Mouse (Mus musculus): ENCODE measurements around the gene 1700088E04Rik. TPM values are rescaled to one million over a fixed set of nuclear protein-coding genes. Genes with fewer than 3 reads are reported as not detected.

1700088E04Rik gene
- total RNA-seq, 2 experiments from 2014 or later, result 10.8 to 13.3 TPM

Other genes starting within 250 kb of the 1700088E04Rik start
- under 1 TPM in 1 of 2 experiments, not detected in 1; 0.23 TPM for gene Gm49510, start 241.6 kb downstream of the 1700088E04Rik start, total RNA-seq (2021)
- 10 to 100 TPM; 13.4 TPM for gene Sh3bp1, start 241.5 kb downstream of the 1700088E04Rik start, total RNA-seq (2021)
- 100 to 1,000 TPM; 167 to 179 TPM for gene Pdxp, start 227.3 kb downstream of the 1700088E04Rik start, total RNA-seq (2021)
- gene Lgals1, start 214.5 kb downstream of the 1700088E04Rik start, total RNA-seq (2021), result 10 to 100 TPM; 19.2 to 22.6 TPM
- 10 to 100 TPM; 35.3 to 39.9 TPM for gene Nol12, start 206.3 kb downstream of the 1700088E04Rik start, total RNA-seq (2021)
- gene Triobp, start 193.5 kb downstream of the 1700088E04Rik start, total RNA-seq (2021), result 10 to 100 TPM; 23.0 to 23.6 TPM
- gene H1f0, start 112.8 kb downstream of the 1700088E04Rik start, total RNA-seq (2021), result 10 to 100 TPM; 73.5 to 88.2 TPM
- gene Galr3, start 99.4 kb downstream of the 1700088E04Rik start, total RNA-seq (2021), result under 1 TPM in 1 of 2 experiments, not detected in 1; 0.44 TPM
- 10 to 100 TPM; 17.3 to 18.6 TPM for gene Ankrd54, start 78.4 kb downstream of the 1700088E04Rik start, total RNA-seq (2021)
- 10 to 100 TPM; 80.6 to 81.3 TPM for gene Eif3l, start 66.1 kb downstream of the 1700088E04Rik start, total RNA-seq (2021)
- gene Micall1, start 32.4 kb downstream of the 1700088E04Rik start, total RNA-seq (2021), result 10 to 100 TPM; 22.1 to 27.8 TPM
- gene Polr2f, start 244 bp downstream of the 1700088E04Rik start, total RNA-seq (2021), result 100 to 1,000 TPM; 109 to 114 TPM
- gene Sox10, start 24.0 kb upstream of the 1700088E04Rik start, total RNA-seq (2021), result 10 to 100 TPM; 24.0 to 35.5 TPM
- gene Pick1, start 87.9 kb upstream of the 1700088E04Rik start, total RNA-seq (2021), result 10 to 100 TPM; 52.0 to 56.4 TPM
- 1 to 10 TPM in 1 of 2 experiments, under 1 TPM in 1; 0.94 to 1.2 TPM for gene Gm49486, start 88.1 kb upstream of the 1700088E04Rik start, total RNA-seq (2021)
- not detected for gene Slc16a8, start 113.5 kb upstream of the 1700088E04Rik start, total RNA-seq (2021)
- gene Baiap2l2, start 144.3 kb upstream of the 1700088E04Rik start, total RNA-seq (2021), result 1 to 10 TPM; 3.3 to 7.0 TPM
- gene Pla2g6, start 187.1 kb upstream of the 1700088E04Rik start, total RNA-seq (2021), result 10 to 100 TPM; 21.5 to 23.0 TPM
- gene Maff, start 205.4 kb upstream of the 1700088E04Rik start, total RNA-seq (2021), result 1 to 10 TPM; 1.4 to 2.6 TPM

All from left cerebral cortex, postnatal 14 days (tissue).